Mouse (Mus musculus): ENCODE measurements around the gene Rpl14.

Rpl14 gene

DNA sequence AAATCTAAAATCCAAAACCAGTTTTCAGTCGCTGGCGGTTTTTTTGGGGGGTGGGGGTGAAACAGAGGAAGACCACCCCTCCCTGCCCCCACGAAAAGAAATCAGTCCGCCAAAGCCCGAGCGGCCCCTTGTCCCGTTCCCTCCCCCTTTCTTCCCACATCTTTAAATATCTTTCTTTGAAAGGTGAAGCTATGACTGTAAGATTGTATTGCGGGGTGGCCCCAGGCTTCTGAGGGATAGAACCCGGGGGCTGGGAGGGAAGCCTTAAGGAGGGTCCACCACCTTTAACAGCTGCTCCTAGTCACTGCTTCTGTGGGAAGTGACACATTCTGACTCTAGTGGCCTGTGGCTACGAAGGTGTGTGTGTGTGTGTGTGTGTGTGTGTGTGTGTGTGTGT, 32.3 kb downstream of the Rpl14 start:
- no peak for DNase-seq (ENCODE audit: low spot score in 2 of 2)

DNA sequence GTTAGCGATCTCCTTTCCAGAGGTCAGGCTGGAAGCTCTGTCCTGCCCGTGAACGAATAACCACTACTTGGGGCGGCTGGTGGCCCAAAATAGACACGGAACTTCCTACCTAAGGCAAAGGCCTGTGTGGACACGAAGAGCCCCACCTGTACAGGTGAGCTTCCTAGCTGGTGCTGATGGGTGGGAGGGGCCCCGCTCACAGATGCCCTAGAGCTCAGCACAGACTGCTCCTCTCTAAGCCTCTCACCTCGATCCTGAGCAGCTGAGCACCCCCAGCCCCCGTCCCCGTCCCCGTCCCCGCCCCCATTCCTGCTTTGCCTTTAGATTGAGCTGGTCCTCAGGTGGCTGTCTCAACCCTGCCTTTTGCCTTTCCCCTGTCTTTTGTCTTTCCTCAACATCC, 32.7 kb downstream of the Rpl14 start:
- no peak for DNase-seq (ENCODE audit: low spot score in 2 of 2)

DNA sequence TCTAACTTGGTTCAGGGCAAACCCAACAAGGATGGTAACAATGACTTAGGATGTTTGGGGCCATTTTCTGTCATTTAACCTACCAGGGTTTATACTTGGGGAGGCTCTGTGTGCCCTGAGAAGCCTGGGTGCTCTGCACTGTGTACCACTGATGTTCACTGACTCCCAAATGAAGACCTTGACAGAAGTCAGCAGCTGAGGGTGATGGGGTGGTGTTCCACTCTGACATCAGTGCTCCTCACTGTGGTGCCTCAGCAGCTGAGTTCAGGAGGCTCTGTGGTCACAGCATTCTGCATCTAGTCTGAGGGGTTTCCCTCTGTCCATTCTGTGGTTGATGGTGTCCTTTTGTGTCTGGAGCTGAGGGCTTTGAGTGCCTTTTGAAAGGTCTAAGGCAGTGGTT, 39.8 kb downstream of the Rpl14 start:
- DNase-seq (ENCODE audit: low spot score in 2 of 2) = no peak

DNA sequence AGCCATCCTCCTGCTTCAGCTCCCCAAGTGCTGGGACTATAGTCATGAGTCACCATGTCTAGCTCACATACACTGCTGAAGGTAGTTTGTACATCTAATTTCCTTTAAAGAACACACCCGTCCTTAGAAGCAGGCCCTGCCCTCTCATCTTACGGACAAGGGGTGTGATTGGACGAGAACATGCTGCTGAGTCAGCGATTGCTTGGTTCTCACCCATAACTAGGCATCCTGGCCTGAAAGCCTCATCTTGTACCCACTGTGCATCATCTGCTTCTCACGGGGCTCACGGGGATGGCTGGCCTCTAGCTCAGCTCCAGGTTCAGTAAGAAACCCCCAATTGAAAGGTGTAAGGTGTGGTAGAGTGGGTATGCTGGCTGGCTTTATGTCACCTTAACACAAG, 42.8 kb downstream of the Rpl14 start:
- peak in 1 of 2 experiments; percentile 8 for DNase-seq (ENCODE audit: low spot score in 2 of 2)

DNA sequence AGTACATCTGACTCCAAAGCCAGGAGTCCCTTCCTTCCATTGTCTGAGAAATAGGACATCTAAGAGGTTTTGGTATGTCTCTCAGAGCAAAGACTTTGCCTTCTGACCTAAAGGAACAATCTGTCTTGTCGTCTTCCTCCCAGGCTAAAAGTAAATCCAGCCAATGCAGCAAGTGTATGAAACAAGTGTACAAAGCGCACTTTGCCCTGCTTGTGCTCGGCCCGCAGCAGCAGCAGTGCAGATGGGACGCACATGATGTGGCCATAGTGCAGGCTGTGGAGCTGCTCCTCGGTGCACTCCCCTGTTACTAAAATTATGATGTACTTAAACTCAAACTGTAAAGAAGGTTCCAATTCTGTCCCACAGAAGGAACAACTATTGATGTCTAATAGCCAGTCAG, 46.9 kb downstream of the Rpl14 start:
- no peak for DNase-seq (ENCODE audit: low spot score in 2 of 2)

DNA sequence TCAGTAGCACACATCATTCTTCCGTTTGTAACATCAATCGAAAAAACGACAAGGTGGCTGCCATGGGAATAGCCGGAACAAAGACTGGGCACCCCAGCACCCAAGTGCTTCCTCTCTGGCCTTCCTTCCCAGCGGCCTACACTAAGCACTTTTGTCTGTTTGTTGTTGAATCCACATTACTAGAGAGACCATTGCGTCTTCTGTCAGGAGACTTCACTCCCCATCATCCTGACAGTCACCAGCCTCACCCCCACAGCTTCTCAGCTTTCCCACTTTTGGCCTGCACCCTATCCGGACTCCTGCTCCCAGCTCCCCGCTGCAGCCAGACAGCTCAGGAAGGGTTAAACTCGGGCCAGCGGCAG, 48.1 kb downstream of the Rpl14 start:
- no peak for DNase-seq (ENCODE audit: low spot score in 2 of 2)

DNA sequence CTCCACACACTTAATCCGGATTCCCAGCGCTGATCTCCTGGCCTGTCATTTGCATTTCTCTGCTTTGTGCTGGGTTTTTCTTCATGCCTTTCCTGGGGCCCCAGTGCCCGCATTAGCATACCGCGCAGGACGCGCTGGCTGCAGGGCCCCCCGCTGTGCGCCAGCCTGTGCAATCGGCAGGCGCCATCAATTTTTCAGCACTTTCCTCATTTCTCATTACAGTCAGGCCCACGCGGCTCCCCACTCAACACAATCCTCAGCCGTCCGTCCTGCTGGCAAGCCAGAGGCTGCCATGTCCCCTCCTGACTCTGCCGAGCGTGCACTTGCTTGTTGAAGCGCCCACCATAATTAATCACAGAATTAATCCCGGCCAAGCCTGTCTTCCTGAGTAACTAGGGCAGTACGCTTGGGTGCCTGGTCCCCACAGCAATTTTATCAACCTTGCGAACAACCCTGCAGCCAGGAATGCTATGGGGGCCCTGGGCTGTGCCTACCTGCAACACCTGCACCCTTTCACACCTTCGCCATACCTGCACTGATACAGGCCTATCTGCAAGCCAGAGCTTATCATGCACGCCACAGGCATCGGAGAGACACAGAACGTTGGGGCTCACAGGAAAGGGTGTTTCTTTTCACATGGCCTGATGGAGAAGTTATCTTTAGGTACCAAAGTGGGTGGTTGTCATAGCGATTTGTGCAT, 48.6 kb downstream of the Rpl14 start:
- DNase-seq (ENCODE audit: low spot score in 2 of 2) = no peak

DNA sequence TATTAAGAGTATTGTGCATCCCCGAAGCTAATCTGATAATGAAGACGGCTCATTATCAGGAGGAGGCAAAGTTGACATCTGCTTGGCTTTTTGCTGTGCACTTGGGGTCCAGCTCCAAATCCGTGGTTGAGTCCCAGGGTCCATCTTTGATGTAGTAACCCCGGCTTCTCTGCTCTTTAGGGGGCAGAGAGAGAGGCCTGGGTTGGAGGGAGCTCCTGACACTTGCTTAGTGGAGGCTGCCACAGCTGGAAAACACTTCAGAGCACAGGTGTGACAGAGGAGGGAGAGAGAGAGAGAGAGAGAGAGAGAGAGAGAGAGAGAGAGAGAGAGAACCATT, 49.1 kb downstream of the Rpl14 start:
- DNase-seq (ENCODE audit: low spot score in 2 of 2) = no peak

All from urinary bladder, postnatal 4 days (tissue).